Mouse (Mus musculus) bone marrow, adult 2 months (tissue): ENCODE measurements around the gene Cspg4.

Experiments
- CTCF ChIP-seq: fragments of 200-500 bp; IDR thresholded peaks from 2 replicates; pipeline ENCODE4 v1.5.1; 2011; ENCODE audit warnings: low read length, control low read depth; ENCODE audit not compliant: control insufficient read depth, insufficient read depth
- POLR2A ChIP-seq: fragments of 200-500 bp; IDR thresholded peaks from 2 replicates; pipeline ENCODE4 v1.6.1; 2011; ENCODE audit warnings: low read depth, mild to moderate bottlenecking, control low read depth, low read length, borderline replicate concordance; ENCODE audit not compliant: control insufficient read depth

- TF ChIP-seq CTCF (no peak), POLR2A (no peak)
Measured at GRCm38 (mm10) chr9:56890522-56891250, 25.9 kb downstream of the Cspg4 start.
